8 mouse cellular contexts compared by ENCODE assay signal in the genomic region with DNA sequence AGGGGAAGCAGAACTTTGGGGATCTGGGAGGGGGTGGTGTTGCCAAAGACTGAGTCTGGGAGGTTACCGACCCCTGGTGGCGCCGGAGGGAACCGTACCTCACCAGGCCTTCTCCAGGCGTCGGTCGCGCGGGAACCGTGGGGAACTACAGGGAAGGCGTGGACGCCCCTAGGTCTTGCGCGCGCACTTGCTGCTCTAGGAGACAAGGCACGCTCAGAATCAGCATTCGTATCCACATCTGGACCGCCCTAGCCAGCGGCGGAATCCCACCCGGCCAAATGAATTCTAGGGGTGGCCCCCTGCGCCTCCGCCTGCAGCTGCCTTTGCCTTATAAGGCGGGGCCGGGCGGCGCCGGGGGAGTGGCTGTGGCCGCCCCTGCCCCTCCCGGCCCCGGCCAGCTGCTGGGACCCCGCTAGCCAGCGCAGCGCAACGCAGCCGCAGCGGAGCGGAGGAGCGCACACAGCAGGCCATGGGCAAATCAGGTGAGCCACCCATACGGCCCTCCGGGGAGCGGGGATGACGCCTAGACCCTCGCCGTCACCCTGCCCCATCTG. TPM values are rescaled to one million over a fixed set of nuclear protein-coding genes. Genes with fewer than 3 reads are reported as not detected.
A peak's percentile ranks its signal among the peaks of the same experiment; 100 is the strongest.
DNase-seq lines count a peak whose midpoint lies in the region; ATAC-seq and TF ChIP-seq lines count a peak whose summit lies in the region.

A gene (plus strand): TSS at position 110 of the 554 bp plus-strand sequence.

- peak within 1 kb of the TSS; percentile 68 for H3K9ac ChIP-seq in kidney, embryonic 15.5 days
- H3K9ac ChIP-seq in liver, embryonic 14.5 days (replicated peaks) = peak within 1 kb of the TSS; percentile 64
- H3K9ac ChIP-seq in stomach, embryonic 14.5 days (replicated peaks; ENCODE audit: low read depth, low read length) = peak within 1 kb of the TSS; percentile 67

- peak within 1 kb of the TSS; percentile 95 for H3K27ac ChIP-seq in heart, embryonic 10.5 days
- peak within 1 kb of the TSS; percentile 84 for H3K27ac ChIP-seq in kidney, embryonic 15.5 days
- H3K27ac ChIP-seq in liver, embryonic 14.5 days = peak within 1 kb of the TSS; percentile 25
- H3K27ac ChIP-seq in stomach, embryonic 14.5 days (ENCODE audit: low read length) = peak within 1 kb of the TSS; percentile 82

- no peaks in the 10 kb centered on the region for H3K9me3 ChIP-seq in heart, embryonic 10.5 days
- H3K9me3 ChIP-seq in kidney, embryonic 15.5 days (replicated peaks) = no peaks in the 10 kb centered on the region
- H3K9me3 ChIP-seq in liver, embryonic 14.5 days (ENCODE audit: control insufficient read depth, low read length) = no peaks in the 10 kb centered on the region
- no peaks in the 10 kb centered on the region for H3K9me3 ChIP-seq in stomach, embryonic 14.5 days (ENCODE audit: control insufficient read depth, low read depth, low read length)

- peak within 1 kb of the TSS; percentile 88 for H3K4me3 ChIP-seq in heart, embryonic 10.5 days
- peak within 1 kb of the TSS; percentile 76 for H3K4me3 ChIP-seq in kidney, embryonic 15.5 days (replicated peaks)
- H3K4me3 ChIP-seq in liver, embryonic 14.5 days (ENCODE audit: insufficient read depth in 1 of 2, low read depth in 2 of 2, low read length in 2 of 2) = peak within 1 kb of the TSS; percentile 67 to 76
- peak within 1 kb of the TSS; percentile 51 for H3K4me3 ChIP-seq in stomach, embryonic 14.5 days (ENCODE audit: low read depth, low read length)

- ATAC-seq in activated CD4-positive, CD25-positive, alpha-beta regulatory T cell, adult 4 months = peak; percentile 68
- peak; percentile 52 for ATAC-seq in erythroblast, adult 5-6 weeks (replicated peaks; ENCODE audit: low FRiP score, poor library complexity, severe bottlenecking)
- peak; percentile 92 for ATAC-seq in kidney, embryonic 15.5 days (replicated peaks; ENCODE audit: low FRiP score)
- peak; percentile 75 for ATAC-seq in liver, embryonic 14.5 days (ENCODE audit: insufficient read depth)
- peak; percentile 89 for ATAC-seq in stomach, embryonic 14.5 days (ENCODE audit: insufficient number of reproducible peaks, insufficient read depth, low FRiP score, low read depth)

- peak within 1 kb of the TSS; percentile 98 for H3K4me2 ChIP-seq in kidney, embryonic 15.5 days
- H3K4me2 ChIP-seq in liver, embryonic 14.5 days (ENCODE audit: low read depth) = peak within 1 kb of the TSS; percentile 89
- H3K4me2 ChIP-seq in stomach, embryonic 14.5 days (replicated peaks; ENCODE audit: low read depth, low read length) = peak within 1 kb of the TSS; percentile 80

- TF ChIP-seq EP300 in liver, embryonic 14.5 days (IDR thresholded peaks at IDR 0.05; ENCODE audit: low read depth) = no peak

- 0 out of 2 replicates have a peak, but pooled peaks cover 5% of the 10 kb centered on the region for H3K27me3 ChIP-seq in heart, embryonic 10.5 days (ENCODE audit: insufficient read depth, poor library complexity, severe bottlenecking)
- peaks cover 13% of the 10 kb centered on the region for H3K27me3 ChIP-seq in kidney, embryonic 15.5 days
- no peaks in the 10 kb centered on the region for H3K27me3 ChIP-seq in liver, embryonic 14.5 days (ENCODE audit: control insufficient read depth, insufficient read depth, low read length)
- H3K27me3 ChIP-seq in stomach, embryonic 14.5 days (ENCODE audit: control insufficient read depth, insufficient read depth, low read length) = no peaks in the 10 kb centered on the region

- no peaks in the 10 kb centered on the region for H3K36me3 ChIP-seq in heart, embryonic 10.5 days
- no peaks in the 10 kb centered on the region for H3K36me3 ChIP-seq in kidney, embryonic 15.5 days
- H3K36me3 ChIP-seq in liver, embryonic 14.5 days (replicated peaks; ENCODE audit: control insufficient read depth, insufficient read depth, low read depth) = no peaks in the 10 kb centered on the region
- no peaks in the 10 kb centered on the region for H3K36me3 ChIP-seq in stomach, embryonic 14.5 days (ENCODE audit: control insufficient read depth, insufficient read depth, low read length)

- DNase-seq in 3T3-L1 (ENCODE audit: low read depth, low spot score) = peak; percentile 96
- DNase-seq in heart, embryonic 10.5 days (ENCODE audit: low spot score) = peak; percentile 95
- peak; percentile 59 to 75 (median 61) for DNase-seq in liver, embryonic 14.5 days (ENCODE audit: low read depth in 3 of 3, low spot score in 3 of 3)
- DNase-seq in natural killer cell, adult 2 months (ENCODE audit: low spot score in 2 of 2) = peak; percentile 73 to 81

- H3K4me1 ChIP-seq in heart, embryonic 10.5 days = peaks cover 38% of the 10 kb centered on the region
- peaks cover 30% of the 10 kb centered on the region for H3K4me1 ChIP-seq in kidney, embryonic 15.5 days
- peaks cover 37% of the 10 kb centered on the region in 2 experiments for H3K4me1 ChIP-seq in liver, embryonic 14.5 days (replicated peaks; ENCODE audit: control insufficient read depth in 2 of 2, insufficient read depth in 2 of 2, low read length in 1 of 2)
- H3K4me1 ChIP-seq in stomach, embryonic 14.5 days (ENCODE audit: control insufficient read depth, insufficient read depth, low read length) = peaks cover 20% of the 10 kb centered on the region

- peak; percentile 92 for TF ChIP-seq CTCF in liver, embryonic 14.5 days (IDR thresholded peaks at IDR 0.05; ENCODE audit: low read depth)

- WGBS in heart, embryonic 10.5 days = under 1% methylated on average over 45 of the region's 45 CpGs
- WGBS in kidney, embryonic 15.5 days = under 1% methylated on average over 45 of the region's 45 CpGs
- WGBS in liver, embryonic 14.5 days (ENCODE audit: insufficient replicate concordance) = under 1% methylated on average over 45 of the region's 45 CpGs
- under 1% methylated on average over 42 of the region's 45 CpGs for WGBS in stomach, embryonic 14.5 days

RNA-seq across cellular contexts. Expression of the gene that starts here (rescaled TPM):
- 100 to 1,000 TPM; 215 to 250 TPM for polyA plus RNA-seq in activated CD4-positive, CD25-positive, alpha-beta regulatory T cell, adult 4 months (2017; shearing (Covaris generic))
- total RNA-seq in erythroblast, adult 5-6 weeks (2015; ENCODE audit: low replicate concordance) = 10.8 and 19.2 TPM in 2 replicates
- total RNA-seq in erythroblast, adult 5-6 weeks (2017; ENCODE audit: low replicate concordance) = 26.5 and 30.4 TPM in 2 replicates
- 114 and 119 TPM in 2 replicates for polyA plus RNA-seq in heart, embryonic 10.5 days (2016; fragmentation: Nextera tagmentation; extraction: Ambion mirVana)
- 71.7 and 73.9 TPM in 2 replicates for polyA plus RNA-seq in kidney, embryonic 15.5 days (2015; fragmentation: Nextera tagmentation; extraction: Ambion mirVana)
- polyA plus RNA-seq in liver, embryonic 14.5 days (2012; rRNA removed) = 17.1 and 19.2 TPM in 2 replicates
- 46.6 and 48.8 TPM in 2 replicates for polyA plus RNA-seq in liver, embryonic 14.5 days (2014; fragmentation: Nextera tagmentation; extraction: Ambion mirVana)
- 117 and 121 TPM in 2 replicates for polyA plus RNA-seq in stomach, embryonic 14.5 days (2014; fragmentation: Nextera tagmentation; extraction: Ambion mirVana)

Comparison
In these comparisons a context has a peak if more than half of its experiments do, and no peak if none do; other contexts are left out.
1. Peak in every context shown above with its lines: DNase-seq, ATAC-seq, H3K4me3 ChIP-seq and H3K27ac ChIP-seq.
2. H3K27ac ChIP-seq: peak in every context shown above with its lines; median percentile 95 in heart, embryonic 10.5 days; 84 in kidney, embryonic 15.5 days; 82 in stomach, embryonic 14.5 days; 25 in liver, embryonic 14.5 days.